Mouse (Mus musculus): ENCODE measurements around the gene D10Wsu102e. TPM values are rescaled to one million over a fixed set of nuclear protein-coding genes. Genes with fewer than 3 reads are reported as not detected.
A peak's percentile ranks its signal among the peaks of the same experiment; 100 is the strongest.

The D10Wsu102e gene
- polyA plus RNA-seq, 1 experiment from 2014 or later: 0.90 TPM

- in situ Hi-C loops (cut with MboI; ENCODE audit: low pct_unique_long_range_greater_than_20kb): no loop called here
- ChIA-PET CTCF (no interaction called here), POLR2A (interaction anchor here (0.6 to 0.9 kb wide), 2 partner anchors 17 to 23 kb away, joined by 3 read pairs; no protein-coding TSS in a partner anchor)
- ATAC-seq (peak; percentile 51), DNase-seq (ENCODE audit: low read depth, low spot score) (no peak)
- TF ChIP-seq CTCF (IDR thresholded peaks at IDR 0.05): no peak
- H3K27me3 ChIP-seq: no peaks in the 10 kb centered on the region
These were observed 173.9 kb downstream of the D10Wsu102e start, which contains the start of gene Aldh1l2 for GRCm38 (mm10) chr10:83533910-83534283. Gene Aldh1l2, minus strand, starts transcription at chr10:83534140.

GRCm38 (mm10) chr10:83536436-83536835 lies 176.4 kb downstream of the D10Wsu102e start:
- ChIA-PET CTCF (no interaction called here), POLR2A (no interaction called here)
- no peak for ATAC-seq
- no peak for DNase-seq (ENCODE audit: low read depth, low spot score)
- TF ChIP-seq CTCF (IDR thresholded peaks at IDR 0.05): peak; percentile 62
- in situ Hi-C loops (cut with MboI; ENCODE audit: low pct_unique_long_range_greater_than_20kb): no loop called here
- H3K27me3 ChIP-seq: no peaks in the 10 kb centered on the region

Other genes with a start within 250 kb of the D10Wsu102e start
- 30.0 TPM for gene Slc41a2, start 22.3 kb upstream of the D10Wsu102e start, polyA plus RNA-seq (2021)
- 21.6 TPM for gene Aldh1l2, start 173.9 kb downstream of the D10Wsu102e start, polyA plus RNA-seq (2021)
- 35.0 TPM for gene Washc4, start 183.5 kb downstream of the D10Wsu102e start, polyA plus RNA-seq (2021)

Data from Patski (cell line).